Mouse (Mus musculus) cerebral cortex, adult 2 months (tissue): Measurements from ENCODE around the gene Nos1ap.

Source experiments
- WGBS: fragments of 180-500 bp; shearing (Covaris S2); methylation state at CpG from one replicate; pipeline ENCODE4 v1.1.7; 2018; 5-methylcytosine and 5-hydroxymethylcytosine counted together

Gene Nos1ap

GRCm38 (mm10) chr1:170360183-170360915 is 229.3 kb downstream of the Nos1ap start:
- 84% methylated on average over 10 of the region's 10 CpGs for WGBS

DNA sequence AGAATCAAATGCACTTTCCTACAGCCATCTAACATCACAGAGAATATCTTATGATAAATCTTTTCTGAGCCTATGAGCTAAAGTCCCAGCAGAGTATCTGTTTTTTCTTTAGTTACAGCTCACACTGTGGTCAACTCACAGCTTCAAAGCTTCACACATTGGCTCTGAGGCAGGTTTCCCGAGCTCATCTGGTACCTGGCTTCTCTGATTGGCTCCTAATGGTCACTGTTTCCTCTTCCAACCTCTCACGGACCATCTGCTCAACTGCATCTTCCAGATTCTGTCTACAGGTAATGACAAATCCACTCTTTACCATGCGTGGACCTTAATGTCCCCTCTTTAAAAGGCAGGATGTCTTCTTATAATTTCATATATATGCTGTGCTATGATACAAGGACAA is 236.3 kb downstream of the Nos1ap start:
- WGBS = 87% methylated on average over 3 of the region's 3 CpGs

DNA sequence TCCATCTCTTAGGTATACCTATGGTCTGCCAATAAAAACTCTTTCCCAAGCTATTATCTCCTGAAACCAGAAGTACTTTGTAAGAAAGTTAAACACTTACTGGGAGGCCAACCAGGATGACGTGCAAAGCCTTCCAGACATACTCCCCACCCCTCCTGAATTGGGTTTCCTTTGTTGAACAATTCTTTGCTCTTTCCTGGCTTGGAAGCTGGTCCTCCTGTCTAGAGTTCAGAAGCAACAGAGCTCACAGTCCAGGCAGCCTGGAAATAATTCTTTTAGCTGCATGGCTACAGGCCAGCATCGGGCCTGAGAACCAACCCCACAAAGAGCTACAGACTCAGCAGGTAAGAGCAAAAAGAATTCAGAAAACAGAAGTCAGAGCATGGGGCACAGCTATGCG is 243.4 kb downstream of the Nos1ap start:
- WGBS = 61% methylated on average over 3 of the region's 3 CpGs

- WGBS = 92% methylated on average over 4 of the region's 4 CpGs
Measured at GRCm38 (mm10) chr1:170343906-170344305, 245.8 kb downstream of the Nos1ap start.

GRCm38 (mm10) chr1:170343081-170343480 is 246.6 kb downstream of the Nos1ap start:
- 66% methylated on average over 8 of the region's 8 CpGs for WGBS

- 91% methylated on average over 3 of the region's 3 CpGs for WGBS
Measured at GRCm38 (mm10) chr1:170339943-170340342, 249.7 kb downstream of the Nos1ap start.

- 59% methylated on average over 4 of the region's 4 CpGs for WGBS
Measured at GRCm38 (mm10) chr1:170332775-170333174, 256.9 kb downstream of the Nos1ap start.

DNA sequence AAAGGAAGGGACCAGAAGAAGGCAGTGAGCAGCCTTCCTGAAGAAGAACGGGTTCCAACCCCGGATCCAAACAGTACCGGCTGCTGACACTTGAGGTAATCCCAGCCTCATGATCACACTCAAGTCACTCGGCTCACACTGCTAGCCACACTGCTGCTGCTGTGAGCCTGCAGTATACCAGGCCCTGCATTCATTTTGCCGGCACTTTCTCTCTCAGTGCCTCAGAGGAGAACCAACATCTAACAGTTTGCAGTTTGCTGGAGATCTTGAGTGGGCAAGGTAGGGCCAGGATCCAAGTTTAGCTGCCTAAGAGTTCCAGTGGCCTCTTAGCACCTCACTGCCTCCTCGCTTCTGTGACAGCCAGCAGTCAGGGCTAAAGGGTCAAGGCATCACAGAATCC is 257.7 kb downstream of the Nos1ap start:
- WGBS = 33% methylated on average over 6 of the region's 6 CpGs

DNA sequence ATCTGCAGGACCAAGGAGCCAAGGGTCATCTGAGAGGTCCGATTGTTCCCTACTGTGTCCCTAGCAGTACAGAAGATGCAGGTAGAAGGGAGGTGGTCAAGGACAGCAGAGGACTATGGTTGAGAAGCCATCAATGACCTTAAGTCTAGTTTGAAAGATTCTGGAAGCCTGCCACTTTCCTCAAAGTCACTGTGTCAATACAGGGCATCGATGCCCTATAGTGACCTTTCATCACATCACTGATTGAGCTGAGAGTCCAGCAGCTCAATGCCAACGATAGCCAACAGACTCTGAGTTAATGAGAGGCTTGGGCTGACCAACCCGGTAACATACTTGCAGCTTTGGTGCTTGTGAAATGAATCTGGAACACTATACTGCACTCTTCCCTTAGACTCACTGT is 264.4 kb downstream of the Nos1ap start:
- 90% methylated on average over 4 of the region's 4 CpGs for WGBS

DNA sequence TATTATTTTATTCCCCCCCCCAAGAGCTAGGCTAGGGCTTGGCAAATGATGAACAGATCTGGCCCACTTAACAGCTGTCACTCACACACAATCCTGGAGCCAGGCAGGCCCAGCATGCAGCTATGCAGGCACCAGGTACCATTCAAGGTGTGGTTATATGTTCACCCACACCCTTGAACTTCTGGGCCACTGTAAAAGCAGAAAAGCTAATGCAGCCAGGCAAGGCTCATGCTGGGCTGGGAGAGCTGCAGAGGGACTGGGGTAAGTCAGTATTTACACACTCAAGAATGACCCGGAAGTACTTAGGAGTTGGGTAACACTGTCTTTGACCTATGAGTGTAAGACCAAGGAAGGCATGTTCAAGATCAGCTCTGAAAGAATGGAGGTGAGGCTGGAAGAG is 265.3 kb downstream of the Nos1ap start:
- 95% methylated on average over 1 of the region's 1 CpGs for WGBS

DNA sequence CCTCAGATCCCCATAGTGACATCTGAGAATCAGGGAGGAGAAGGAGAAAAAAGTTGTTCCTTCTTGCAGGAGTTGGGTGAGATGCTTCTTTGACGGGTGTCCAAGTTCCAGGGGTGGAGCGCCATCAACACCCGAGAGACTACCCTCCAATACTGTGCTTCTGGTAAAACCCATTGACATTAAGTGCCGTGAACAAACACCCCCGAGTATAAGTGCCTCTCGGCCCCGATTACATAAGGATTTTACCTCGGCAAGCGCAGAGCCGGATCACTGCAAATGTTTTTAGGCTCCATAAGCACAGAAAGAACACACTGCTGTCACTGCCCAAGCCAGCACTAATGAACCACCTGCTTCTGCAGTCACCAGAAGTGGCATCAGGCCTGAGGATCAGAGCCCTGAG is 266.7 kb downstream of the Nos1ap start:
- 82% methylated on average over 10 of the region's 10 CpGs for WGBS

GRCm38 (mm10) chr1:170322046-170322445 is 267.6 kb downstream of the Nos1ap start:
- WGBS = 85% methylated on average over 2 of the region's 2 CpGs

- WGBS = 86% methylated on average over 6 of the region's 6 CpGs
Measured at GRCm38 (mm10) chr1:170311431-170311830, 278.2 kb downstream of the Nos1ap start.

DNA sequence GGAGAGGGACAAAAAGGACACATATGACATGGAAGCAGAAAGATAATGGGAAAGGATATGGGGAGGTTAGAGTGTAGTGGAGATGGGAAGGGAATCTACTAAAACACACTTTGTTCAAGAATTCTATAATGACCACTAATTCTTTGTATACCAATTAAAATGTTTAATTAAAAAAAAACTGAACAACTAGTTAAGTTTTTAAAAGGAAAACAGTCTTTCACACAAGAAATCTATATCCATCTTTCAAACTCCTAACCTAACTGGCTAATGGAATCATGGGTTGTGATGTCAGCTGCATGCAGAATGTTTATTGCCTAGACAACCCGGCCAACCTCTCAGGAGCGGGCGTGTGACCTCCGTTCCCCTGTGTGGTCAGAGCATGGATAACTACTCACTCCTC is 281.2 kb downstream of the Nos1ap start, which contains the start of gene Spata46:
TSS of gene Spata46 (plus strand) at position 301 of the 400 bp plus-strand sequence.
- 95% methylated on average over 4 of the region's 4 CpGs for WGBS

- WGBS = 97% methylated on average over 4 of the region's 4 CpGs
Measured at GRCm38 (mm10) chr1:170306232-170306631, 283.4 kb downstream of the Nos1ap start, which contains the start of gene Gm7694. TSS of gene Gm7694 (minus strand) at chr1:170306332.

DNA sequence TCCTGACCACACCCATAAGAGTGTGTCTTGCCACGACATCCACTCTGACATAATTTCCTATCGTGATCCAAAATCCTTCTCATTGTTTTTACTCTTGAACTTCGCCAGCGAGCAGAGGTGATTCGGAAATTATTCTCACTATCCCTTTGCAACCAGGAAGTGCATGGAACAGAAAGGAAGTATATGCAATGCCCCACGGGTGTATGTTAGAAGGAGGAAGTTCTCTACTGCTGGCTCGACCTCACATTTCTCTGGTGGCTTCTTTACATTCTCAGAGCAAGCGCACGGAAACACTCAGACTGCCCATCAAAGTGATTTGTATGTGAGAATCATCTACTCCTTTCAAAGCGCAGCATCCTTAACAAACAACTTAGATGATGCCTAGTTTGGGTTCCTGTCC is 284.7 kb downstream of the Nos1ap start:
- 85% methylated on average over 10 of the region's 10 CpGs for WGBS

DNA sequence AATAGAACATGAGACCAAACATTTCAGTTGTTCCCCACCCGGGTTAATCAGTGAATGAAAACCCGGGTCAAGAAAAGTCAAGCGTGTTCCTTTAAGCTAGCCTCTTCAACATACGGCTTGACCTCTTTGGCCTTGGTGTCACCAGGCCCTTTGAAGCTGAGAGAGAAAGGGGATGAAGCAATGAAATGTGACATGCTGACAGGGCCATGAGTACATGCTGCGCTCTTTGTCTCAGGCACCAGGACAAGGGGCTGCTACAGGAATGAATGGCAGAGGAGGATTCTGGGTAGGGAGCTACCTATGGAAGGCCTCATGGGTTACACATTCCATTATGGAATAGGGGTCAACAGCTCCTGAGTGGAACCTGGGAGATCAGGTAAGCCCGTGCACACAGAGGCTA is 286.6 kb downstream of the Nos1ap start:
- 94% methylated on average over 6 of the region's 6 CpGs for WGBS

DNA sequence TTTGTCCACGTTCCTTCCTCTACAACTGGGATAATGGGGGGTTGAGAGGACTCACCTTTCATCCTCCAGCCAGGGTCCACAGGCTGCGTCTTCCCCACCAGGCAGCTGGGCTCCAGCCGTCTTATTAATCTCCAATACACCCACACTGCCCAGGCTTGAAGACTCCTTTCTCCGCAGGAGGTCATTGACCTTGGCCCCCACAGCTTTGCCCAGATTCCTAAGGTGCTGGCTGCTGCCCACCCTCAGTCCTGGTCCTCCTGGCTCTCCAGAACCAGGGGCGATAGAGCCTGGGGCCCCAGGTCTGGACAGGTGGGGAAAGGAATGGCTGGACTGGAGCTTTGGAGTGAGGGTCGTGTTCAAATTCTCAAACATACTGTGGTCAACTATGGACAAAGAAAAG is 287.2 kb downstream of the Nos1ap start:
- 92% methylated on average over 6 of the region's 6 CpGs for WGBS

DNA sequence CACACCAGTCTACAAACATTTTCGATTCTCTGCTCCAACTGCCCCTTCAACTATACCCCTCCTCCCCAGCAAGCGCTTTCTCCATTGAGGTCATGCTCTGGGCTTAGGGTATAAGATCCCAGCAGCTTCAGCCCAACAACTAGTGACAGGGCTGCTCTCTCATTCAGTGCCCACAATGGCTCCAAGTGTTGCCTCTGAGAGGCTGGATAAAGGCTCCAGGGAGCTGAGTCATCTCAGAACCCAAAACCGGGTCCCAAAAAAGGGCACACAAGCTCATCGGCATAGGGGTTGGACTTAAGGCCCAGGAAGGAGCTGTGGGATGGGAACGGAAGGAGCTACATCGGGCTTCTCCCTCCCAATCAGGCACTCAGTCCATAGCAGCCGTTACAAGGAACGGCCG is 288.0 kb downstream of the Nos1ap start:
- WGBS = 96% methylated on average over 9 of the region's 9 CpGs

- 82% methylated on average over 4 of the region's 4 CpGs for WGBS
Measured at GRCm38 (mm10) chr1:170299496-170299895, 290.2 kb downstream of the Nos1ap start.

GRCm38 (mm10) chr1:170294786-170295570 is 294.7 kb downstream of the Nos1ap start:
- WGBS = 62% methylated on average over 15 of the region's 15 CpGs

- 84% methylated on average over 5 of the region's 5 CpGs for WGBS
Measured at GRCm38 (mm10) chr1:170293257-170293656, 296.4 kb downstream of the Nos1ap start.
